Mouse (Mus musculus) ovary, postnatal 10 days (tissue): ENCODE results near the gene Gm20388.
"Not testable (repeated sequence)": the region's sequence is repeated elsewhere in the genome, so short reads cannot be mapped to it uniquely, and the experiment has no call there.

ENCODE experiments used
- DNase-seq: peaks from one replicate; pipeline ENCODE4 v3.0.0; 2022; ENCODE audit warnings: low spot score

The Gm20388 gene

GRCm38 (mm10) chr8:121395316-121395715, 1484.7 kb downstream of the Gm20388 start:
- no peak for DNase-seq

GRCm38 (mm10) chr8:121396151-121396550, 1485.5 kb downstream of the Gm20388 start:
- DNase-seq = no peak

GRCm38 (mm10) chr8:121397201-121397698, 1486.6 kb downstream of the Gm20388 start:
- DNase-seq = no peak

- DNase-seq = no peak
These were observed 1487.4 kb downstream of the Gm20388 start for GRCm38 (mm10) chr8:121398081-121398480.

GRCm38 (mm10) chr8:121398724-121399123, 1488.1 kb downstream of the Gm20388 start:
- no peak for DNase-seq

GRCm38 (mm10) chr8:121399173-121399572, 1488.5 kb downstream of the Gm20388 start:
- no peak for DNase-seq

GRCm38 (mm10) chr8:121400581-121400980, 1489.9 kb downstream of the Gm20388 start:
- no peak for DNase-seq

GRCm38 (mm10) chr8:121403821-121404220, 1493.2 kb downstream of the Gm20388 start:
- DNase-seq = no peak

- DNase-seq = no peak
These were observed 1507.4 kb downstream of the Gm20388 start for GRCm38 (mm10) chr8:121418081-121418480.

- no peak for DNase-seq
These were observed 1508.9 kb downstream of the Gm20388 start for GRCm38 (mm10) chr8:121419551-121419950.

- no peak for DNase-seq
These were observed 1510.4 kb downstream of the Gm20388 start for GRCm38 (mm10) chr8:121421009-121421408.

GRCm38 (mm10) chr8:121424080-121424479, 1513.4 kb downstream of the Gm20388 start:
- DNase-seq = no peak

GRCm38 (mm10) chr8:121424600-121424999, 1514.0 kb downstream of the Gm20388 start:
- DNase-seq = no peak

GRCm38 (mm10) chr8:121431499-121431898, 1520.9 kb downstream of the Gm20388 start:
- no peak for DNase-seq

GRCm38 (mm10) chr8:121433466-121433865, 1522.8 kb downstream of the Gm20388 start:
- no peak for DNase-seq

GRCm38 (mm10) chr8:121436656-121437055, 1526.0 kb downstream of the Gm20388 start:
- DNase-seq = no peak

GRCm38 (mm10) chr8:121437506-121437905, 1526.9 kb downstream of the Gm20388 start:
- no peak for DNase-seq

GRCm38 (mm10) chr8:121438111-121438510, 1527.5 kb downstream of the Gm20388 start:
- no peak for DNase-seq

- no peak for DNase-seq
These were observed 1528.7 kb downstream of the Gm20388 start for GRCm38 (mm10) chr8:121439351-121439750.

GRCm38 (mm10) chr8:121443361-121443760, 1532.7 kb downstream of the Gm20388 start:
- no peak for DNase-seq

GRCm38 (mm10) chr8:121444521-121444920, 1533.9 kb downstream of the Gm20388 start:
- not testable (repeated sequence) for DNase-seq

GRCm38 (mm10) chr8:121445027-121445471, 1534.4 kb downstream of the Gm20388 start:
- no peak for DNase-seq

GRCm38 (mm10) chr8:121446133-121446532, 1535.5 kb downstream of the Gm20388 start:
- no peak for DNase-seq

GRCm38 (mm10) chr8:121446862-121447261, 1536.2 kb downstream of the Gm20388 start:
- no peak for DNase-seq
